Mouse (Mus musculus): ENCODE data around the gene Ctns.

- peak; percentile 2; the same call in 1 of the 2 replicates for TF ChIP-seq CTCF (IDR thresholded peaks at IDR 0.05; ENCODE audit: low read depth)
- TF ChIP-seq EP300 (IDR thresholded peaks at IDR 0.05; ENCODE audit: low read depth): no peak
These were observed 21.4 kb downstream of the Ctns start for GRCm38 (mm10) chr11:73177509-73177875.

All from heart, postnatal 0 days (tissue).